Mouse (Mus musculus) adrenal gland, postnatal 4 days (tissue): Measurements from ENCODE around the gene Tnk2. TPM values are rescaled to one million over a fixed set of nuclear protein-coding genes. Genes with fewer than 3 reads are reported as not detected.

Source experiments
- DNase-seq, 2 experiments: peaks; one replicate each; pipeline ENCODE4 v3.0.0; 2021 to 2022; ENCODE audit warnings: low spot score in 2 of 2, mixed read lengths in 2 of 2
- total RNA-seq, 2 experiments: library from RNA; stranded (reverse); gene quantifications; 2 replicates each; pipeline ENCODE4 v1.2.3; 2021

Gene Tnk2
- total RNA-seq, 2 experiments from 2014 or later = 75.6 to 77.6 TPM

GRCm38 (mm10) chr16:32707824-32708456 lies 64.3 kb downstream of the Tnk2 start:
- DNase-seq = no peak

GRCm38 (mm10) chr16:32708457-32709033 lies 64.9 kb downstream of the Tnk2 start:
- DNase-seq = no peak

- DNase-seq = no peak
These were observed 65.4 kb downstream of the Tnk2 start for GRCm38 (mm10) chr16:32709116-32709515.

- DNase-seq = no peak
These were observed 66.9 kb downstream of the Tnk2 start for GRCm38 (mm10) chr16:32710426-32711070.

GRCm38 (mm10) chr16:32712202-32712601 lies 68.5 kb downstream of the Tnk2 start:
- no peak for DNase-seq

- DNase-seq = no peak
These were observed 69.9 kb downstream of the Tnk2 start for GRCm38 (mm10) chr16:32713556-32713955.

GRCm38 (mm10) chr16:32715364-32715763 lies 71.7 kb downstream of the Tnk2 start:
- DNase-seq = no peak

GRCm38 (mm10) chr16:32723163-32723562 lies 79.5 kb downstream of the Tnk2 start:
- DNase-seq = no peak

GRCm38 (mm10) chr16:32723767-32724166 lies 80.1 kb downstream of the Tnk2 start:
- DNase-seq = no peak

- DNase-seq = no peak
These were observed 80.6 kb downstream of the Tnk2 start for GRCm38 (mm10) chr16:32724259-32724658.

GRCm38 (mm10) chr16:32726501-32726900 lies 82.8 kb downstream of the Tnk2 start:
- no peak for DNase-seq

- no peak for DNase-seq
These were observed 84.6 kb downstream of the Tnk2 start for GRCm38 (mm10) chr16:32728240-32728639.

GRCm38 (mm10) chr16:32728730-32729129 lies 85.1 kb downstream of the Tnk2 start:
- DNase-seq = no peak

Other genes with a start within 250 kb of the Tnk2 start
- gene Tm4sf19, start 243.4 kb upstream of the Tnk2 start, total RNA-seq = not detected
- gene Tctex1d2, start 224.2 kb upstream of the Tnk2 start, total RNA-seq = 1 to 10 TPM; 8.9 to 9.2 TPM
- gene Pcyt1a, start 213.0 kb upstream of the Tnk2 start, total RNA-seq = 10 to 100 TPM; 66.0 to 70.6 TPM
- 1 to 10 TPM in 1 of 2 experiments, not detected in 1; 1.4 TPM for gene Slc51a, start 156.0 kb upstream of the Tnk2 start, total RNA-seq
- gene Zdhhc19, start 147.6 kb upstream of the Tnk2 start, total RNA-seq = not detected
- 10 to 100 TPM; 57.2 to 75.8 TPM for gene Tfrc, start 35.0 kb upstream of the Tnk2 start, total RNA-seq
- under 1 TPM; 0.34 to 0.42 TPM for gene Muc4, start 92.0 kb downstream of the Tnk2 start, total RNA-seq
- 1 to 10 TPM in 1 of 2 experiments, under 1 TPM in 1; 0.25 to 2.7 TPM for gene Muc20, start 153.6 kb downstream of the Tnk2 start, total RNA-seq
- gene Smbd1, start 166.6 kb downstream of the Tnk2 start, total RNA-seq = not detected
- 100 to 1,000 TPM; 115 to 125 TPM for gene Fyttd1, start 233.6 kb downstream of the Tnk2 start, total RNA-seq
- gene Rubcn, start 233.9 kb downstream of the Tnk2 start, total RNA-seq = 10 to 100 TPM; 32.8 to 34.7 TPM